9 mouse cellular contexts compared by ENCODE assay signal in genomic region chr4:62760748-62761604, GRCm38 (mm10).
DNase-seq lines count a peak whose midpoint lies in the region; ATAC-seq and TF ChIP-seq lines count a peak whose summit lies in the region.
"Had no signal": no experiment of that assay in that cellular context is flagged by ENCODE, and none has a peak within 500 bp of the region (broad histone marks: within the 10 kb centered on the region; RNA-seq: fewer than 3 reads in every experiment).

No protein-coding gene starts in this region.

- peaks cover 2% of the 10 kb centered on the region; the same call in 1 of the 2 replicates for H3K27me3 ChIP-seq in heart, embryonic 11.5 days (ENCODE audit: control insufficient read depth, insufficient read depth, low read length)
- H3K27me3 ChIP-seq in limb, embryonic 14.5 days (ENCODE audit: control insufficient read depth, insufficient read depth, low read length) = no peaks in the 10 kb centered on the region

- peaks cover 31% of the 10 kb centered on the region for H3K4me1 ChIP-seq in heart, embryonic 11.5 days (ENCODE audit: control insufficient read depth, insufficient read depth, low read length)
- H3K4me1 ChIP-seq in limb, embryonic 14.5 days (ENCODE audit: control insufficient read depth, insufficient read depth, low read length) = peaks cover 28% of the 10 kb centered on the region

- H3K9me3 ChIP-seq in heart, embryonic 11.5 days (replicated peaks; ENCODE audit: control insufficient read depth, low read length) = no peaks in the 10 kb centered on the region
- H3K9me3 ChIP-seq in limb, embryonic 14.5 days (ENCODE audit: control insufficient read depth, low read length) = no peaks in the 10 kb centered on the region

- no peak overlapping the region for H3K4me3 ChIP-seq in heart, embryonic 11.5 days (ENCODE audit: low read depth, low read length)
- no peak overlapping the region for H3K4me3 ChIP-seq in limb, embryonic 14.5 days (replicated peaks; ENCODE audit: low read length)
- H3K4me3 ChIP-seq: layer of hippocampus, adult 2 months had no signal

- H3K9ac ChIP-seq in heart, embryonic 11.5 days (ENCODE audit: low read depth, low read length) = 0 out of 2 replicates have a peak overlapping the region, but pooled peaks have one; percentile 3
- 0 out of 2 replicates have a peak overlapping the region, but pooled peaks have one; percentile 12 for H3K9ac ChIP-seq in limb, embryonic 14.5 days (ENCODE audit: low read depth, low read length, severe bottlenecking)

- 58% methylated on average over 11 of the region's 11 CpGs for WGBS in heart, embryonic 11.5 days (ENCODE audit: insufficient replicate concordance)
- 53% methylated on average over 11 of the region's 11 CpGs for whole genome bisulfite sequencing in limb, embryonic 14.5 days

- no peak overlapping the region for H3K4me2 ChIP-seq in heart, embryonic 11.5 days
- H3K4me2 ChIP-seq in limb, embryonic 14.5 days (replicated peaks; ENCODE audit: low read depth, low read length, severe bottlenecking) = no peak overlapping the region

- no peaks in the 10 kb centered on the region for H3K36me3 ChIP-seq in heart, embryonic 11.5 days (ENCODE audit: control insufficient read depth, insufficient read depth, low read length)
- no peaks in the 10 kb centered on the region for H3K36me3 ChIP-seq in limb, embryonic 14.5 days (ENCODE audit: control insufficient read depth, insufficient read depth, low read length)

- intact Hi-C loops in gastrocnemius, postnatal 14 days (cut with DNase I; ENCODE audit: low total_unique reads) = loop anchor here (1.0 to 5.0 kb wide), 2 partner anchors 60 to 199 kb away; no protein-coding TSS in a partner anchor

- ATAC-seq in heart, embryonic 11.5 days (replicated peaks; ENCODE audit: insufficient number of reproducible peaks, low FRiP score, low TSS enrichment) = no peak
- ATAC-seq in limb, embryonic 14.5 days (ENCODE audit: low FRiP score, low read depth) = 0 out of 2 replicates have a peak, but pooled peaks have one; percentile 12
- no peak for ATAC-seq in megakaryocyte, adult 5-6 weeks (ENCODE audit: poor library complexity, severe bottlenecking)

- TF ChIP-seq POLR2A in limb, embryonic 14.5 days (IDR thresholded peaks at IDR 0.05; ENCODE audit: borderline replicate concordance, extremely low read depth, insufficient read depth, insufficient read length) = no peak

- no peak overlapping the region for H3K27ac ChIP-seq in heart, embryonic 11.5 days (ENCODE audit: low read depth, low read length)
- H3K27ac ChIP-seq in limb, embryonic 14.5 days (replicated peaks; ENCODE audit: low read depth, low read length) = peak overlapping the region; percentile 50; the same call in 1 of the 2 replicates
- H3K27ac ChIP-seq: layer of hippocampus, adult 2 months had no signal

- peak; percentile 33 for DNase-seq in gastrocnemius, postnatal 14 days
- no peak for DNase-seq in gastrocnemius, adult 8-10 months (ENCODE audit: low spot score in 2 of 2)
- DNase-seq in 3T3-L1 (ENCODE audit: low read depth, low spot score) = peak; percentile 32
- no peak for DNase-seq in limb, embryonic 14.5 days (ENCODE audit: low spot score)
- no peak for DNase-seq in thymus, postnatal 0 days (ENCODE audit: low spot score)
- DNase-seq in cerebellum, postnatal 25 days = no peak

Comparison
In these comparisons a context has a peak if more than half of its experiments do, and no peak if none do; other contexts are left out.
1. DNase-seq: peak in gastrocnemius, postnatal 14 days (single experiment) and 3T3-L1 (single experiment); none in gastrocnemius, adult 8-10 months (0 of 2), limb, embryonic 14.5 days (single experiment), thymus, postnatal 0 days (single experiment) and cerebellum, postnatal 25 days (0 of 2).